Mouse (Mus musculus) neural tube, embryonic 11.5 days (tissue): ENCODE measurements at regions not wholly inside any gene's neighbourhood (a gene's known extent, or its start where the extent isn't known, plus 50 kb on each side); places are given as distances from the start of the nearest gene placed in this dataset.

ENCODE experiments used
- ATAC-seq: fragments of 200-750 bp; cut with Nextera tagmentation; 2 replicates; pipeline ENCODE4 v1.8.0; 2017; ENCODE audit warnings: moderate number of reproducible peaks, mild to moderate bottlenecking, moderate TSS enrichment, moderate library complexity; ENCODE audit not compliant: insufficient read depth, low FRiP score, low TSS enrichment
- DNase-seq: peaks from one replicate; pipeline ENCODE4 v3.0.0-alpha.2; 2015; ENCODE audit warnings: low spot score
- H3K27ac ChIP-seq: fragments of 300-500 bp; sonication (generic); 2 replicates; pipeline ENCODE4 v1.5.1; 2014; ENCODE audit warnings: low read depth, mild to moderate bottlenecking, low read length
- H3K27me3 ChIP-seq: fragments of 300-500 bp; sonication (generic); 2 replicates; pipeline ENCODE4 v1.6.1; 2014; ENCODE audit warnings: mild to moderate bottlenecking, low read length, mixed read lengths; ENCODE audit not compliant: control insufficient read depth, insufficient read depth
- H3K36me3 ChIP-seq: fragments of 300-500 bp; sonication (generic); 2 replicates; pipeline ENCODE4 v1.6.1; 2014; ENCODE audit warnings: mild to moderate bottlenecking, low read length, moderate library complexity, mixed read lengths; ENCODE audit not compliant: control insufficient read depth, insufficient read depth
- H3K4me1 ChIP-seq: fragments of 300-500 bp; sonication (generic); 2 replicates; pipeline ENCODE4 v1.6.1; 2014; ENCODE audit warnings: low read length, mixed read lengths; ENCODE audit not compliant: control insufficient read depth, insufficient read depth
- H3K4me2 ChIP-seq: fragments of 300-500 bp; sonication (generic); 2 replicates; pipeline ENCODE4 v1.6.1; 2014; ENCODE audit warnings: low read depth, mild to moderate bottlenecking, moderate library complexity
- H3K4me3 ChIP-seq: fragments of 300-500 bp; sonication (generic); 2 replicates; pipeline ENCODE4 v1.5.1; 2014; ENCODE audit warnings: low read depth, low read length
- H3K9ac ChIP-seq: fragments of 300-500 bp; sonication (generic); 2 replicates; pipeline ENCODE4 v1.6.1; 2014; ENCODE audit warnings: mild to moderate bottlenecking, low read length
- H3K9me3 ChIP-seq: fragments of 300-500 bp; sonication (generic); 2 replicates; pipeline ENCODE4 v1.6.1; 2016; ENCODE audit warnings: low read length; ENCODE audit not compliant: control insufficient read depth
- WGBS: fragments of 180-500 bp; shearing (Covaris S2); extraction: QIAGEN DNeasy Blood & Tissue Kit; methylation state at CpG from one replicate; pipeline ENCODE4 v1.1.7; 2014; 5-methylcytosine and 5-hydroxymethylcytosine counted together

- Histone ChIP-seq H3K27ac (no peak overlapping the region), H3K9ac (no peak overlapping the region), H3K9me3 (no peaks in the 10 kb centered on the region), H3K4me3 (no peak overlapping the region), H3K27me3 (no peaks in the 10 kb centered on the region), H3K4me1 (no peaks in the 10 kb centered on the region), H3K36me3 (no peaks in the 10 kb centered on the region), H3K4me2 (no peak overlapping the region)
- WGBS: 75% methylated on average over 11 of the region's 11 CpGs
- DNase-seq (peak; percentile 33), ATAC-seq (no peak)
Observed at GRCm38 (mm10) chr4:153560193-153560592, 77.6 kb upstream of the Ajap1 start.

- ATAC-seq (no peak), DNase-seq (peak; percentile 24)
- no peaks in the 10 kb centered on the region for H3K4me1 ChIP-seq
- WGBS: 6% methylated on average over 6 of the region's 6 CpGs
- no peak overlapping the region for H3K4me3 ChIP-seq
- H3K27ac ChIP-seq: no peak overlapping the region
- H3K36me3 ChIP-seq: no peaks in the 10 kb centered on the region
- no peak overlapping the region for H3K9ac ChIP-seq
- no peak overlapping the region for H3K4me2 ChIP-seq
- H3K27me3 ChIP-seq: no peaks in the 10 kb centered on the region
- no peaks in the 10 kb centered on the region for H3K9me3 ChIP-seq
Observed at GRCm38 (mm10) chr4:153560956-153561355, 78.3 kb upstream of the Ajap1 start.

DNA sequence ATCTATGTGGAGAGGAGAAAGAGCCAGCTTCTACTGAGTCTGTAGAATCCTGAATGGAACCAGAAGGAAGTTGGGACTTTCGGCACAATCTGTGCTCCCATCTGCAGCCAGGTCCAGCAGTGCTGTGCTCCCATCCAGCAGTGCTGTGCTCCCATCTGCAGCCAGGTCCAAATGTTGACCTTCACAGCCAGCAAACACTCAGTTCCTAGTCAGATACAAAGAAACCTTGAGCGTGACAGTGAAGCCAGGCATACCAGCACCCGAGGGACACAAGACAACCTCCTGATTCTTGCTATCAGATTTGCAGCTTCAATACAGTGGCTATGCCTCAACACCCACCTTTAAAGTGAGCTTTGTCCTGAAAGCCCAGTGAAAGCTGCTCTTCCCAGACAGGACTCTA lies 79.4 kb upstream of the Ajap1 start:
- Histone ChIP-seq H3K36me3 (no peaks in the 10 kb centered on the region), H3K4me2 (no peak overlapping the region), H3K9ac (no peak overlapping the region), H3K27ac (no peak overlapping the region), H3K9me3 (no peaks in the 10 kb centered on the region), H3K27me3 (no peaks in the 10 kb centered on the region), H3K4me1 (no peaks in the 10 kb centered on the region), H3K4me3 (no peak overlapping the region)
- ATAC-seq: no peak
- WGBS: 95% methylated on average over 3 of the region's 3 CpGs
- no peak for DNase-seq

- no peak overlapping the region for H3K27ac ChIP-seq
- H3K36me3 ChIP-seq: no peaks in the 10 kb centered on the region
- no peaks in the 10 kb centered on the region for H3K4me1 ChIP-seq
- WGBS: 40% methylated on average over 2 of the region's 2 CpGs
- H3K4me3 ChIP-seq: no peak overlapping the region
- ATAC-seq (no peak), DNase-seq (no peak)
- H3K9ac ChIP-seq: no peak overlapping the region
- no peak overlapping the region for H3K4me2 ChIP-seq
- no peaks in the 10 kb centered on the region for H3K9me3 ChIP-seq
- no peaks in the 10 kb centered on the region for H3K27me3 ChIP-seq
Observed at GRCm38 (mm10) chr4:153567329-153567973, 84.8 kb upstream of the Ajap1 start.

- no peaks in the 10 kb centered on the region for H3K9me3 ChIP-seq
- DNase-seq (no peak), ATAC-seq (no peak)
- no peak overlapping the region for H3K9ac ChIP-seq
- no peaks in the 10 kb centered on the region for H3K36me3 ChIP-seq
- H3K4me2 ChIP-seq: no peak overlapping the region
- H3K4me3 ChIP-seq: no peak overlapping the region
- H3K27me3 ChIP-seq: no peaks in the 10 kb centered on the region
- H3K27ac ChIP-seq: no peak overlapping the region
- no peaks in the 10 kb centered on the region for H3K4me1 ChIP-seq
- WGBS: 59% methylated on average over 9 of the region's 9 CpGs
Observed at GRCm38 (mm10) chr4:153573180-153573769, 90.7 kb upstream of the Ajap1 start.

- ATAC-seq (no peak), DNase-seq (peak; percentile 17)
- Histone ChIP-seq H3K4me2 (no peak overlapping the region), H3K9ac (no peak overlapping the region), H3K4me1 (peaks cover 3% of the 10 kb centered on the region; the same call in 1 of the 2 replicates), H3K4me3 (no peak overlapping the region), H3K36me3 (no peaks in the 10 kb centered on the region), H3K27me3 (no peaks in the 10 kb centered on the region), H3K27ac (no peak overlapping the region), H3K9me3 (no peaks in the 10 kb centered on the region)
- WGBS: 63% methylated on average over 11 of the region's 11 CpGs
Observed at GRCm38 (mm10) chr4:153593291-153593690, 110.7 kb upstream of the Ajap1 start.

- DNase-seq: peak; percentile 14
Observed at GRCm38 (mm10) chr4:153599794-153600370, 117.3 kb upstream of the Ajap1 start.

DNA sequence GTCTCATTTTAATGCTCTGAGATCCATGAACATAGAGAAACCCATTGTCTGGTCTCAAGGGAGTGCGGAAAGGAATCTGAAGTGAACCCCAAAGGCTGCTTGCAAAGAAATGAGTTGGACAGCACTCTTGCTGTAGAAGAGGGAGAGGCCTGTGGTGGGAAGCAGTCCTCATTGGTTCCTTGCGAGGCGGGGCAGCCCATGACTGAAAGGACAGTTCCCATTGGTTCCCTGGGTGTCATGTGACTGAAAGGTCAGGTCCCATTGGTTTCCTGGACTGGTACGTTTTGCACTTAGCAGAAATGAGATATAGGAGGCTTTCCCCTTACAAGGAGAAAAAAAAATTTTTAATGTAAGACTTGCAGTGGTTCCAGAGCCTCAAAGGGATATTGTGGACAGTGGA lies 119.9 kb upstream of the Ajap1 start:
- ATAC-seq (no peak), DNase-seq (no peak)
- Histone ChIP-seq H3K4me1 (no peaks in the 10 kb centered on the region), H3K4me3 (no peak overlapping the region), H3K27ac (no peak overlapping the region), H3K4me2 (no peak overlapping the region), H3K9me3 (no peaks in the 10 kb centered on the region), H3K9ac (no peak overlapping the region), H3K27me3 (no peaks in the 10 kb centered on the region), H3K36me3 (no peaks in the 10 kb centered on the region)
- 89% methylated on average over 4 of the region's 4 CpGs for WGBS

More at GRCm38 (mm10) chr4:153599794-153600370, 117.3 kb upstream of the Ajap1 start:
- Histone ChIP-seq H3K4me2 (no peak overlapping the region), H3K9ac (no peak overlapping the region; the same call in 1 of the 2 replicates), H3K4me3 (no peak overlapping the region), H3K27ac (no peak overlapping the region), H3K36me3 (no peaks in the 10 kb centered on the region), H3K4me1 (no peaks in the 10 kb centered on the region), H3K9me3 (no peaks in the 10 kb centered on the region), H3K27me3 (no peaks in the 10 kb centered on the region)
- WGBS: 65% methylated on average over 11 of the region's 11 CpGs
- ATAC-seq: no peak
